ENCODE assay signal across 14 mouse cellular contexts in the genomic region with DNA sequence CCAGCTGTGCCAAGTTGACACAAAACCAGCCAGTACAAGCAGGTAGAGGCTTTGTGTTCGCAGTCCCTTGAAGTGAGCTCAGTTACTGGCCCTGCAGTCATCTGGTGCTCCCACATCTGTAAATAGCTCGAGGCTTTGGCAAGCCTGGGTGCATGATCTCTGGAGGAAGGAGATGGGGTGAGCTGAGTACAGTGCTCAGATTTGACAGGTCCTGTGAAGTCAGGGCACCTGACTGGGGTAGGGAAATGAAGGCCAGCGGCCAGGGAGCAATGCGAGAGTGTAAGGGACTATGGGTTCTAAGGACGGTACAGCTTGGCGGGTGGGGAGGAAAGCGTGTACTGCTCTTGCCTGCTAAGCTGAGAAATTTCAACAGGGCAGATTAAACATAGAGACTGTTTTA.
"Had no signal": no experiment of that assay in that cellular context is flagged by ENCODE, and none has a peak within 500 bp of the region (broad histone marks: within the 10 kb centered on the region; RNA-seq: fewer than 3 reads in every experiment).

No protein-coding gene starts in this region.

- H3K27me3 ChIP-seq: limb, embryonic 13.5 days; neural tube, embryonic 12.5 days had no signal

- H3K27ac ChIP-seq: limb, embryonic 13.5 days; liver, embryonic 14.5 days; midbrain, embryonic 10.5 days; neural tube, embryonic 12.5 days had no signal

- H3K4me2 ChIP-seq: limb, embryonic 13.5 days; neural tube, embryonic 12.5 days had no signal

- H3K9ac ChIP-seq: limb, embryonic 13.5 days; liver, embryonic 14.5 days; neural tube, embryonic 12.5 days had no signal

- DNase-seq: kidney, adult 8-10 months; kidney, postnatal 14 days; left cerebral cortex, postnatal 4 days; lung, postnatal 4 days; midbrain, embryonic 14.5 days; thymus, adult 18-20 months; thymus, postnatal 14 days had no signal

- H3K9me3 ChIP-seq: limb, embryonic 13.5 days; neural tube, embryonic 12.5 days had no signal

- ATAC-seq: intestine, postnatal 0 days; lung, postnatal 0 days had no signal

- H3K4me3 ChIP-seq: limb, embryonic 13.5 days; midbrain, embryonic 10.5 days; myocyte; neural tube, embryonic 12.5 days had no signal
